Mouse (Mus musculus) testis, adult 2 months (tissue): ENCODE data around the gene Clic6. TPM values are rescaled to one million over a fixed set of nuclear protein-coding genes. Genes with fewer than 3 reads are reported as not detected.

Experiments
- H3K27ac ChIP-seq: fragments of 200-500 bp; 2 replicates; pipeline ENCODE4 v1.5.1; 2012; ENCODE audit warnings: low read depth, low read length; ENCODE audit not compliant: control insufficient read depth, insufficient read depth
- H3K27me3 ChIP-seq: fragments of 200-500 bp; 2 replicates; pipeline ENCODE4 v1.6.1; 2012; ENCODE audit warnings: mild to moderate bottlenecking, low read length, moderate library complexity; ENCODE audit not compliant: control insufficient read depth, insufficient read depth
- H3K36me3 ChIP-seq: fragments of 200-500 bp; 2 replicates; pipeline ENCODE4 v1.6.1; 2012; ENCODE audit warnings: mild to moderate bottlenecking, low read length; ENCODE audit not compliant: control insufficient read depth, insufficient read depth
- H3K4me1 ChIP-seq: fragments of 200-500 bp; 2 replicates; pipeline ENCODE4 v1.6.1; 2012; ENCODE audit warnings: low read length; ENCODE audit not compliant: control insufficient read depth, insufficient read depth
- H3K4me3 ChIP-seq: fragments of 200-500 bp; 2 replicates; pipeline ENCODE4 v1.5.1; 2012; ENCODE audit warnings: low read depth, mild to moderate bottlenecking, low read length, moderate library complexity, mixed read lengths; ENCODE audit not compliant: control insufficient read depth
- CTCF ChIP-seq: fragments of 200-500 bp; IDR thresholded peaks from 2 replicates; pipeline ENCODE4 v1.5.1; 2012; ENCODE audit warnings: low read depth, mild to moderate bottlenecking, inconsistent platforms, low read length, moderate library complexity; ENCODE audit not compliant: control insufficient read depth, insufficient read depth, insufficient replicate concordance
- POLR2A ChIP-seq: fragments of 200-500 bp; IDR thresholded peaks from 2 replicates; pipeline ENCODE4 v1.6.1; 2012; ENCODE audit warnings: low read depth, mild to moderate bottlenecking, inconsistent platforms, low read length, moderate library complexity; ENCODE audit not compliant: control insufficient read depth
- polyA plus RNA-seq: library from polyadenylated mRNA; depleted of rRNA; stranded (reverse); fragments of >200 nt; gene quantifications from 2 replicates; pipeline ENCODE4 v1.2.3, GENCODE M21; 2012

Clic6 gene
- polyA plus RNA-seq, 1 experiment = 1.1 TPM

GRCm38 (mm10) chr16:92525919-92526318 is 40.4 kb downstream of the Clic6 start:
- Histone ChIP-seq H3K27ac (no peak overlapping the region), H3K36me3 (no peaks in the 10 kb centered on the region), H3K4me1 (no peaks in the 10 kb centered on the region; the same call in 1 of the 2 replicates), H3K27me3 (no peaks in the 10 kb centered on the region), H3K4me3 (no peak overlapping the region)
- no peak for TF ChIP-seq POLR2A
- TF ChIP-seq CTCF = no peak

GRCm38 (mm10) chr16:92535258-92535657 is 49.7 kb downstream of the Clic6 start:
- no peaks in the 10 kb centered on the region for H3K36me3 ChIP-seq

GRCm38 (mm10) chr16:92538356-92538755 is 52.8 kb downstream of the Clic6 start:
- TF ChIP-seq CTCF (no peak), POLR2A (no peak)
- H3K27ac ChIP-seq = no peak overlapping the region

More at GRCm38 (mm10) chr16:92535258-92535657, 49.7 kb downstream of the Clic6 start:
- TF ChIP-seq CTCF (no peak), POLR2A (no peak)
- no peak overlapping the region for H3K27ac ChIP-seq
- no peaks in the 10 kb centered on the region for H3K27me3 ChIP-seq
- H3K4me3 ChIP-seq = no peak overlapping the region
- no peaks in the 10 kb centered on the region for H3K4me1 ChIP-seq

GRCm38 (mm10) chr16:92544264-92544663 is 58.7 kb downstream of the Clic6 start:
- H3K27ac ChIP-seq = no peak overlapping the region
- no peaks in the 10 kb centered on the region; the same call in 1 of the 2 replicates for H3K4me1 ChIP-seq
- no peak for TF ChIP-seq POLR2A
- TF ChIP-seq CTCF = no peak; the same call in 1 of the 2 replicates
- H3K4me3 ChIP-seq = no peak overlapping the region
- H3K27me3 ChIP-seq = no peaks in the 10 kb centered on the region
- H3K36me3 ChIP-seq = no peaks in the 10 kb centered on the region

More at GRCm38 (mm10) chr16:92538356-92538755, 52.8 kb downstream of the Clic6 start:
- H3K4me3 ChIP-seq = no peak overlapping the region
- no peaks in the 10 kb centered on the region for H3K36me3 ChIP-seq
- no peaks in the 10 kb centered on the region for H3K27me3 ChIP-seq
- no peaks in the 10 kb centered on the region; the same call in 1 of the 2 replicates for H3K4me1 ChIP-seq

- no peak for TF ChIP-seq CTCF
- TF ChIP-seq POLR2A = no peak
- H3K36me3 ChIP-seq = no peaks in the 10 kb centered on the region
These were observed 63.1 kb downstream of the Clic6 start for GRCm38 (mm10) chr16:92548651-92549050.

GRCm38 (mm10) chr16:92551266-92552105 is 66.0 kb downstream of the Clic6 start:
- Histone ChIP-seq H3K4me1 (no peaks in the 10 kb centered on the region), H3K36me3 (no peaks in the 10 kb centered on the region)
- TF ChIP-seq CTCF (no peak), POLR2A (no peak)

More at GRCm38 (mm10) chr16:92548651-92549050, 63.1 kb downstream of the Clic6 start:
- no peak overlapping the region for H3K27ac ChIP-seq
- H3K4me1 ChIP-seq = no peaks in the 10 kb centered on the region; the same call in 1 of the 2 replicates
- H3K27me3 ChIP-seq = no peaks in the 10 kb centered on the region
- no peak overlapping the region for H3K4me3 ChIP-seq

GRCm38 (mm10) chr16:92552106-92552382 is 66.5 kb downstream of the Clic6 start:
- Histone ChIP-seq H3K4me1 (no peaks in the 10 kb centered on the region), H3K27me3 (no peaks in the 10 kb centered on the region), H3K4me3 (no peak overlapping the region), H3K36me3 (no peaks in the 10 kb centered on the region), H3K27ac (no peak overlapping the region)
- no peak for TF ChIP-seq POLR2A
- no peak for TF ChIP-seq CTCF

More at GRCm38 (mm10) chr16:92551266-92552105, 66.0 kb downstream of the Clic6 start:
- H3K27me3 ChIP-seq = no peaks in the 10 kb centered on the region
- H3K27ac ChIP-seq = no peak overlapping the region
- H3K4me3 ChIP-seq = no peak overlapping the region
